21 mouse cellular contexts compared by ENCODE assay signal in the genomic region with DNA sequence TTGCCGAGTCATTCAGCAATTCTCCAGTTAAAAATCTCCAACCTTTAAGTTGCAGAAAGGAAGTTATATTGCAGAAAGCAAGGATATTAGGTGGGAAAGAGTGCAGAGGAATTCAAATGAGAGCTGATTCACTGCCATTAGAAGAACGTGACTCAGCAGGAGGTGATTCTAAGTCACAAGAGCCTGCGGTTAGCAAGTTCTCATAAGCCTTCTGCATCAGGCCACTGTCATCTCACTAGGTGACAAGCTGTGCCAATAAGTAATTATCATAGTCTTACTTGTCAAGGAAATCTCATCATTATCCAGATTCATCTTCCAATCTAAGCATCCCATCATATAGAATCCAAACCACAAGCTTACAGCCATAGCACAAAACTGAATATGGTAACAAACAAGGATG.
A peak's percentile ranks its signal among the peaks of the same experiment; 100 is the strongest.
DNase-seq lines count a peak whose midpoint lies in the region; TF ChIP-seq lines count a peak whose summit lies in the region.
"Had no signal": no experiment of that assay in that cellular context is flagged by ENCODE, and none has a peak within 500 bp of the region (broad histone marks: within the 10 kb centered on the region; RNA-seq: fewer than 3 reads in every experiment).

No protein-coding gene starts in this region.

- H3K4me3 ChIP-seq in MEL (ENCODE audit: control insufficient read depth in 1 of 2, insufficient read depth in 1 of 2, low read depth in 2 of 2, low read length in 2 of 2), result peak overlapping the region in 1 of 2 experiments; percentile 37; a peak in 3 of 4 replicates
- no peak overlapping the region for H3K4me3 ChIP-seq in macrophage (ENCODE audit: inconsistent target)
- H3K4me3 ChIP-seq in thymus, adult 2 months (ENCODE audit: control insufficient read depth, insufficient read depth, low read length), result no peak overlapping the region
- H3K4me3 ChIP-seq: embryonic facial prominence, embryonic 12.5 days; forebrain, embryonic 12.5 days; heart, adult 2 months; heart, embryonic 15.5 days; hindbrain, embryonic 13.5 days had no signal

- H3K9me3 ChIP-seq in MEL (replicated peaks; ENCODE audit: insufficient read depth, low read length), result no peaks in the 10 kb centered on the region
- H3K9me3 ChIP-seq: embryonic facial prominence, embryonic 12.5 days; forebrain, embryonic 12.5 days; heart, embryonic 15.5 days; hindbrain, embryonic 13.5 days had no signal

- DNase-seq in 3T3-L1 (ENCODE audit: low read depth, low spot score) (peak; percentile 6), MEL (ENCODE audit: low read depth, low spot score) (peak; percentile 80)
- peak; percentile 76 for DNase-seq in brain, adult 2 months (ENCODE audit: low read depth, low spot score)
- no peak for DNase-seq in c-Kit-positive CD71-positive TER-119-positive erythroid progenitor cells, embryonic 14.5 days (ENCODE audit: low spot score)
- no peak for DNase-seq in embryo, embryonic 10.5 days (ENCODE audit: low spot score)
- DNase-seq in thymus, adult 2 months, result no peak
- no peak for DNase-seq in adrenal gland, postnatal 25 days
- DNase-seq: adrenal gland, adult 2 months; adrenal gland, postnatal 36 days; cerebellum, adult 11 months; cerebellum, adult 8-10 months; cerebellum, postnatal 14 days; gastrocnemius, postnatal 10 days; heart, adult 2 months; heart, postnatal 14 days had no signal

- H3K9ac ChIP-seq in MEL (ENCODE audit: control insufficient read depth, low read depth, low read length, poor library complexity, severe bottlenecking), result peak overlapping the region; percentile 28
- H3K9ac ChIP-seq: embryonic facial prominence, embryonic 12.5 days; forebrain, embryonic 12.5 days; heart, embryonic 15.5 days; hindbrain, embryonic 13.5 days had no signal

- peak; percentile 48 to 52; a peak in 3 of 4 replicates for TF ChIP-seq EP300 in MEL (IDR thresholded peaks at IDR 0.05; ENCODE audit: low read depth in 1 of 2, low read length in 2 of 2)

- H3K79me2 ChIP-seq in MEL (ENCODE audit: control insufficient read depth, insufficient read depth, low read length, poor library complexity) (no peaks in the 10 kb centered on the region), macrophage (ENCODE audit: inconsistent target) (no peaks in the 10 kb centered on the region)

- H3K36me3 ChIP-seq in MEL (ENCODE audit: control insufficient read depth in 1 of 2, insufficient read depth in 2 of 2, low read length in 2 of 2), result peaks cover 0 to 35% of the 10 kb centered on the region in 2 experiments; a peak in 2 of 4 replicates
- no peaks in the 10 kb centered on the region for H3K36me3 ChIP-seq in macrophage (ENCODE audit: inconsistent target)
- H3K36me3 ChIP-seq in thymus, adult 2 months (ENCODE audit: control insufficient read depth, insufficient read depth, low read length), result no peaks in the 10 kb centered on the region
- H3K36me3 ChIP-seq: embryonic facial prominence, embryonic 12.5 days; forebrain, embryonic 12.5 days; heart, embryonic 15.5 days; hindbrain, embryonic 13.5 days had no signal

- H3K27me3 ChIP-seq in MEL (ENCODE audit: control insufficient read depth in 1 of 2, insufficient read depth in 2 of 2, low read length in 2 of 2), result no peaks in the 10 kb centered on the region
- H3K27me3 ChIP-seq in thymus, adult 2 months (ENCODE audit: control insufficient read depth, insufficient read depth, low read length), result no peaks in the 10 kb centered on the region
- H3K27me3 ChIP-seq: embryonic facial prominence, embryonic 12.5 days; forebrain, embryonic 12.5 days; heart, embryonic 15.5 days; hindbrain, embryonic 13.5 days had no signal

- H3K4me1 ChIP-seq in MEL (ENCODE audit: control insufficient read depth in 1 of 2, insufficient read depth in 2 of 2, low read length in 2 of 2), result peaks cover 19 to 39% of the 10 kb centered on the region in 2 experiments
- H3K4me1 ChIP-seq in thymus, adult 2 months (replicated peaks; ENCODE audit: control insufficient read depth, insufficient read depth, low read length), result no peaks in the 10 kb centered on the region
- H3K4me1 ChIP-seq: embryonic facial prominence, embryonic 12.5 days; forebrain, embryonic 12.5 days; heart, embryonic 15.5 days; hindbrain, embryonic 13.5 days had no signal

- WGBS in macrophage (ENCODE audit: missing documents), result 28% methylated on average over 3 of the region's 3 CpGs
- WGBS in thymus, adult 2 months, result 54% methylated on average over 3 of the region's 3 CpGs

- no peak for TF ChIP-seq POLR2A in MEL (IDR thresholded peaks at IDR 0.05; ENCODE audit: control insufficient read depth in 1 of 2, insufficient read depth in 1 of 2, low read depth in 1 of 2, low read length in 2 of 2, poor library complexity in 1 of 2)
- TF ChIP-seq POLR2A in thymus, adult 2 months (IDR thresholded peaks at IDR 0.05; ENCODE audit: control insufficient read depth, extremely low read depth, insufficient read depth, low read length, poor library complexity), result no peak

- no peak for TF ChIP-seq RAD21 in MEL (IDR thresholded peaks at IDR 0.05; ENCODE audit: low read depth, low read length)

- H3K27ac ChIP-seq in MEL (ENCODE audit: control insufficient read depth, low read depth, low read length) (peak overlapping the region; percentile 92), macrophage (peak overlapping the region; percentile 90)
- no peak overlapping the region for H3K27ac ChIP-seq in thymus, adult 2 months (ENCODE audit: control insufficient read depth, insufficient read depth, low read length)
- H3K27ac ChIP-seq: embryonic facial prominence, embryonic 12.5 days; forebrain, embryonic 12.5 days; heart, adult 2 months; heart, embryonic 15.5 days; hindbrain, embryonic 13.5 days; hindbrain, postnatal 0 days had no signal

- no peak for TF ChIP-seq CTCF in MEL (IDR thresholded peaks at IDR 0.05 in 2 of 3, conservative IDR thresholded peaks at IDR 0.05 in 1 of 3; ENCODE audit: control insufficient read depth in 1 of 3, insufficient read depth in 1 of 3, low read depth in 2 of 3, low read length in 3 of 3, poor library complexity in 1 of 3, severe bottlenecking in 1 of 3)
- TF ChIP-seq CTCF in thymus, adult 2 months (IDR thresholded peaks at IDR 0.05; ENCODE audit: borderline replicate concordance, control insufficient read depth, extremely low read depth, insufficient read depth, low read length, poor library complexity), result no peak

TF ChIP-seq in MEL, 35 proteins besides CTCF, POLR2A, EP300 and RAD21:
- no peak for TF ChIP-seq HCFC1 (IDR thresholded peaks at IDR 0.05; ENCODE audit: low read depth, low read length)
- no peak for TF ChIP-seq ZC3H11A (IDR thresholded peaks at IDR 0.05; ENCODE audit: low read depth, low read length)
- no peak for TF ChIP-seq UBTF (IDR thresholded peaks at IDR 0.05; ENCODE audit: borderline replicate concordance, insufficient read depth, low read depth, low read length)
- no peak for TF ChIP-seq CHD1 (IDR thresholded peaks at IDR 0.05; ENCODE audit: low read depth, low read length)
- TF ChIP-seq MAZ (IDR thresholded peaks at IDR 0.05; ENCODE audit: low read depth, low read length), result no peak
- no peak for TF ChIP-seq USF2 (IDR thresholded peaks at IDR 0.05; ENCODE audit: borderline replicate concordance in 1 of 2, insufficient read depth in 1 of 2, low read depth in 1 of 2, low read length in 2 of 2)
- no peak for TF ChIP-seq SMC3 (IDR thresholded peaks at IDR 0.05; ENCODE audit: low read depth, low read length)
- peak; percentile 42; the same call in 1 of the 2 replicates for TF ChIP-seq MAFK (IDR thresholded peaks at IDR 0.05; ENCODE audit: borderline replicate concordance, low read depth, low read length)
- TF ChIP-seq SIN3A (IDR thresholded peaks at IDR 0.05; ENCODE audit: low read length), result no peak
- no peak for TF ChIP-seq MAX (IDR thresholded peaks at IDR 0.05; ENCODE audit: low read length)
- TF ChIP-seq POLR2AphosphoS5 (IDR thresholded peaks at IDR 0.05; ENCODE audit: borderline replicate concordance, low read depth, low read length), result no peak
- peak; percentile 66 for TF ChIP-seq ETS1 (IDR thresholded peaks at IDR 0.05; ENCODE audit: low read depth, low read length)
- no peak for TF ChIP-seq ELF1 (IDR thresholded peaks at IDR 0.05; ENCODE audit: low read depth, low read length)
- no peak for TF ChIP-seq ZKSCAN1 (IDR thresholded peaks at IDR 0.05; ENCODE audit: low read depth, low read length)
- TF ChIP-seq CHD2 (IDR thresholded peaks at IDR 0.05; ENCODE audit: low read length), result no peak
- TF ChIP-seq MEF2A (IDR thresholded peaks at IDR 0.05; ENCODE audit: extremely low read depth, insufficient replicate concordance, low read depth, low read length, poor library complexity, severe bottlenecking), result no peak
- no peak for TF ChIP-seq KAT2A (conservative IDR thresholded peaks at IDR 0.05; ENCODE audit: low read depth, low read length)
- no peak for TF ChIP-seq ZNF384 (IDR thresholded peaks at IDR 0.05; ENCODE audit: low read depth, low read length)
- no peak; the same call in 1 of the 2 replicates for TF ChIP-seq MXI1 (IDR thresholded peaks at IDR 0.05; ENCODE audit: low read depth, low read length)
- TF ChIP-seq GATA1 (IDR thresholded peaks at IDR 0.05; ENCODE audit: low read depth, low read length), result peak; percentile 28; the same call in 1 of the 2 replicates
- TF ChIP-seq GABPA (IDR thresholded peaks at IDR 0.05; ENCODE audit: low read depth, low read length), result no peak
- TF ChIP-seq BHLHE40 (IDR thresholded peaks at IDR 0.05; ENCODE audit: borderline replicate concordance, low read depth, low read length), result peak; percentile 93
- TF ChIP-seq MYC (IDR thresholded peaks at IDR 0.05; ENCODE audit: low read depth, low read length), result no peak
- no peak for TF ChIP-seq MYB (IDR thresholded peaks at IDR 0.05; ENCODE audit: low read depth, low read length)
- TF ChIP-seq TAL1 (IDR thresholded peaks at IDR 0.05; ENCODE audit: low read length), result no peak
- TF ChIP-seq TCF12 (IDR thresholded peaks at IDR 0.05; ENCODE audit: low read depth, low read length), result peak; percentile 30; the same call in 1 of the 2 replicates
- no peak for TF ChIP-seq USF1 (IDR thresholded peaks at IDR 0.05; ENCODE audit: low read depth, low read length)
- no peak for TF ChIP-seq TBP (IDR thresholded peaks at IDR 0.05; ENCODE audit: low read depth, low read length)
- TF ChIP-seq NELFE (IDR thresholded peaks at IDR 0.05; ENCODE audit: low read depth, low read length), result no peak
- no peak for TF ChIP-seq NRF1 (IDR thresholded peaks at IDR 0.05; ENCODE audit: insufficient read depth, low read depth, low read length, poor library complexity, severe bottlenecking)
- no peak for TF ChIP-seq E2F4 (IDR thresholded peaks at IDR 0.05; ENCODE audit: borderline replicate concordance, low read depth, low read length)
- TF ChIP-seq POLR2AphosphoS2 (IDR thresholded peaks at IDR 0.05; ENCODE audit: low read length), result no peak
- TF ChIP-seq RCOR1 (IDR thresholded peaks at IDR 0.05; ENCODE audit: low read depth, low read length), result peak; percentile 71
- no peak for TF ChIP-seq JUND (IDR thresholded peaks at IDR 0.05; ENCODE audit: low read depth, low read length)
- TF ChIP-seq ZMIZ1 (IDR thresholded peaks at IDR 0.05; ENCODE audit: low read depth, low read length), result no peak

Comparison
In these comparisons a context has a peak if more than half of its experiments do, and no peak if none do; other contexts are left out.
1. DNase-seq: peak in 3T3-L1 (single experiment), MEL (single experiment) and brain, adult 2 months (single experiment); none in c-Kit-positive CD71-positive TER-119-positive erythroid progenitor cells, embryonic 14.5 days (single experiment), embryo, embryonic 10.5 days (single experiment), thymus, adult 2 months (single experiment) and adrenal gland, postnatal 25 days (single experiment).